Comparison of ENCODE assay signal across 8 mouse cellular contexts in genomic region chr16:18394777-18395619, GRCm38 (mm10). TPM values are rescaled to one million over a fixed set of nuclear protein-coding genes. Genes with fewer than 3 reads are reported as not detected.
DNase-seq lines count a peak whose midpoint lies in the region; ATAC-seq lines count a peak whose summit lies in the region.

No protein-coding gene starts in this region.

- no peaks in the 10 kb centered on the region for H3K27me3 ChIP-seq in kidney, embryonic 15.5 days
- no peaks in the 10 kb centered on the region for H3K27me3 ChIP-seq in heart, embryonic 14.5 days (ENCODE audit: control insufficient read depth, insufficient read depth, low read length)
- H3K27me3 ChIP-seq in midbrain, embryonic 15.5 days (replicated peaks): no peaks in the 10 kb centered on the region

- 31% methylated on average over 11 of the region's 11 CpGs for WGBS in kidney, embryonic 15.5 days
- WGBS in heart, embryonic 14.5 days: 13% methylated on average over 11 of the region's 11 CpGs
- WGBS in midbrain, embryonic 15.5 days: 11% methylated on average over 11 of the region's 11 CpGs

- peaks cover 34% of the 10 kb centered on the region for H3K36me3 ChIP-seq in kidney, embryonic 15.5 days
- peaks cover 32% of the 10 kb centered on the region for H3K36me3 ChIP-seq in heart, embryonic 14.5 days (ENCODE audit: control insufficient read depth, insufficient read depth, low read length)
- peaks cover 17% of the 10 kb centered on the region for H3K36me3 ChIP-seq in midbrain, embryonic 15.5 days (replicated peaks)

- DNase-seq in kidney, adult 18-20 months: no peak
- peak; percentile 68 for DNase-seq in brain, adult 2 months (ENCODE audit: low read depth, low spot score)
- DNase-seq in testis, postnatal 10 days (ENCODE audit: low spot score): no peak
- no peak for DNase-seq in left cerebral cortex, adult 11 months (ENCODE audit: low spot score)
- no peak for DNase-seq in adrenal gland, postnatal 14 days

- no peak overlapping the region for H3K4me3 ChIP-seq in kidney, embryonic 15.5 days (replicated peaks)
- H3K4me3 ChIP-seq in heart, embryonic 14.5 days (ENCODE audit: control insufficient read depth in 1 of 2, insufficient read depth in 1 of 2, low read depth in 1 of 2, low read length in 2 of 2): no peak overlapping the region
- no peak overlapping the region for H3K4me3 ChIP-seq in midbrain, embryonic 15.5 days

- H3K9ac ChIP-seq in kidney, embryonic 15.5 days: no peak overlapping the region
- peak overlapping the region; percentile 92 for H3K9ac ChIP-seq in heart, embryonic 14.5 days (ENCODE audit: low read length)
- no peak overlapping the region; the same call in 1 of the 2 replicates for H3K9ac ChIP-seq in midbrain, embryonic 15.5 days

- 0 out of 2 replicates have a peak overlapping the region, but pooled peaks have one; percentile 1 for H3K4me2 ChIP-seq in kidney, embryonic 15.5 days
- H3K4me2 ChIP-seq in heart, embryonic 14.5 days (ENCODE audit: low read length): peak overlapping the region; percentile 50
- peak overlapping the region; percentile 27 for H3K4me2 ChIP-seq in midbrain, embryonic 15.5 days

- H3K9me3 ChIP-seq in kidney, embryonic 15.5 days (replicated peaks): no peaks in the 10 kb centered on the region
- H3K9me3 ChIP-seq in heart, embryonic 14.5 days (ENCODE audit: control insufficient read depth, low read length): no peaks in the 10 kb centered on the region
- no peaks in the 10 kb centered on the region for H3K9me3 ChIP-seq in midbrain, embryonic 15.5 days

- peak overlapping the region; percentile 37 for H3K27ac ChIP-seq in kidney, embryonic 15.5 days
- H3K27ac ChIP-seq in heart, embryonic 14.5 days (replicated peaks in 1 of 2; ENCODE audit: control insufficient read depth in 1 of 2, insufficient read depth in 1 of 2, low read depth in 2 of 2, low read length in 2 of 2): peak overlapping the region; percentile 91 to 98
- H3K27ac ChIP-seq in midbrain, embryonic 15.5 days: peak overlapping the region; percentile 62

- ATAC-seq in kidney, embryonic 15.5 days (replicated peaks; ENCODE audit: low FRiP score): no peak
- peak; percentile 4; the same call in 1 of the 2 replicates for ATAC-seq in heart, embryonic 14.5 days (ENCODE audit: insufficient number of reproducible peaks, insufficient read depth, low FRiP score, low read depth)
- no peak for ATAC-seq in midbrain, embryonic 15.5 days (replicated peaks)

- H3K4me1 ChIP-seq in kidney, embryonic 15.5 days: peaks cover 46% of the 10 kb centered on the region
- H3K4me1 ChIP-seq in heart, embryonic 14.5 days (ENCODE audit: control insufficient read depth in 2 of 2, insufficient read depth in 2 of 2, low read length in 2 of 2): peaks cover 30 to 47% of the 10 kb centered on the region in 2 experiments
- H3K4me1 ChIP-seq in midbrain, embryonic 15.5 days: peaks cover 55% of the 10 kb centered on the region

RNA-seq across cellular contexts. Expression of gene Txnrd2, which starts 31.2 kb away (rescaled TPM):
- polyA plus RNA-seq in kidney, embryonic 15.5 days (2015; fragmentation: Nextera tagmentation; extraction: Ambion mirVana): 28.1 and 29.1 TPM in 2 replicates
- 34.0 and 34.7 TPM in 2 replicates for polyA plus RNA-seq in heart, embryonic 14.5 days (2014; fragmentation: Nextera tagmentation; extraction: Ambion mirVana)
- 34.0 and 35.5 TPM in 2 replicates for polyA plus RNA-seq in midbrain, embryonic 15.5 days (2015; fragmentation: Nextera tagmentation; extraction: Ambion mirVana)
- total RNA-seq in adrenal gland, postnatal 14 days (2021): 66.4 and 66.5 TPM in 2 replicates

RNA-seq across cellular contexts. Expression of gene Comt, which starts 31.7 kb away (rescaled TPM):
- 97.2 and 103 TPM in 2 replicates for polyA plus RNA-seq in kidney, embryonic 15.5 days (2015; fragmentation: Nextera tagmentation; extraction: Ambion mirVana)
- polyA plus RNA-seq in heart, embryonic 14.5 days (2014; fragmentation: Nextera tagmentation; extraction: Ambion mirVana): 110 and 112 TPM in 2 replicates
- 104 and 107 TPM in 2 replicates for polyA plus RNA-seq in midbrain, embryonic 15.5 days (2015; fragmentation: Nextera tagmentation; extraction: Ambion mirVana)
- 117 and 147 TPM in 2 replicates for total RNA-seq in adrenal gland, postnatal 14 days (2021)

RNA-seq across cellular contexts. Expression of gene Arvcf, which starts 47.0 kb away (rescaled TPM):
- polyA plus RNA-seq in kidney, embryonic 15.5 days (2015; fragmentation: Nextera tagmentation; extraction: Ambion mirVana): 23.7 and 27.1 TPM in 2 replicates
- 31.8 and 32.3 TPM in 2 replicates for polyA plus RNA-seq in heart, embryonic 14.5 days (2014; fragmentation: Nextera tagmentation; extraction: Ambion mirVana)
- 94.4 and 99.5 TPM in 2 replicates for polyA plus RNA-seq in midbrain, embryonic 15.5 days (2015; fragmentation: Nextera tagmentation; extraction: Ambion mirVana)
- 30.0 and 30.2 TPM in 2 replicates for total RNA-seq in adrenal gland, postnatal 14 days (2021)

RNA-seq across cellular contexts. Expression of gene Tango2, which starts 47.1 kb away (rescaled TPM):
- 22.5 and 29.2 TPM in 2 replicates for polyA plus RNA-seq in kidney, embryonic 15.5 days (2015; fragmentation: Nextera tagmentation; extraction: Ambion mirVana)
- 65.0 and 67.9 TPM in 2 replicates for polyA plus RNA-seq in heart, embryonic 14.5 days (2014; fragmentation: Nextera tagmentation; extraction: Ambion mirVana)
- 74.3 and 83.1 TPM in 2 replicates for polyA plus RNA-seq in midbrain, embryonic 15.5 days (2015; fragmentation: Nextera tagmentation; extraction: Ambion mirVana)
- 30.2 and 30.5 TPM in 2 replicates for total RNA-seq in adrenal gland, postnatal 14 days (2021)

Comparison
In these comparisons a context has a peak if more than half of its experiments do, and no peak if none do; other contexts are left out.
1. H3K27ac ChIP-seq: peak in every context shown above with its lines; median percentile 94 in heart, embryonic 14.5 days; 62 in midbrain, embryonic 15.5 days; 37 in kidney, embryonic 15.5 days.